Mouse (Mus musculus) kidney, adult 2 months (tissue): Measurements from ENCODE around the gene Fyttd1.

ENCODE experiments used
- CTCF ChIP-seq: fragments of 200-500 bp; conservative IDR thresholded peaks from 2 replicates; pipeline ENCODE4 v1.5.1; 2011; ENCODE audit warnings: low read depth, mild to moderate bottlenecking, control low read depth, low read length, moderate library complexity, mixed read lengths; ENCODE audit not compliant: insufficient read depth, insufficient read length
- POLR2A ChIP-seq: fragments of 200-500 bp; IDR thresholded peaks from one replicate; pipeline ENCODE4 v1.6.1; 2011; ENCODE audit warnings: low read depth, low read length, control low read depth

- no peak for TF ChIP-seq CTCF
- no peak for TF ChIP-seq POLR2A
Measured at GRCm38 (mm10) chr16:32948656-32949055, 71.4 kb downstream of the Fyttd1 start.
